Mouse (Mus musculus) cerebellum, adult 9-11 months (tissue): ENCODE measurements around the gene Gm10639.
"Not testable (repeated sequence)": the region's sequence is repeated elsewhere in the genome, so short reads cannot be mapped to it uniquely, and the experiment has no call there.

ENCODE experiments used
- DNase-seq: peaks from one replicate; pipeline ENCODE4 v3.0.0; 2022

Gm10639 gene

DNA sequence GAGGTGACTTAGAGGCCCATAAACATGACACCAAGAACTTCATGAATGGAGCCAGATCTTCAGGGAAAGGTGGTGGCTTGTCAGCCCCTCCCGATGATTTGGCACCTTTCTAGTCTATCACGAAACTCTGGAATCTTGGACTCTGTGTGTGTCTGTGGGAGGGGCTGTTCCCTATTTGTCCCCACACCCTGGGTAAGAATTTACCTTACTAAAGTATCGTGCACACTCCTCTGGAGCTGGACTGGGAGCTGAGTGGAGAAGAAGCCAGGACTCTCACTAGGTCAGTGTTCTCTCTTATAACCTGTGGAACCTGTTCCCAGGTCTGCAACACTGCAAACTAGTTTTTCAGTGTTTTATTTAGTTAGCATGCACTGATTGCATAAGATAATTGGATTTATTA is at the start of gene Gm10639:
Gm10639 (plus strand) TSS at position 201 of the 400 bp plus-strand sequence.
- DNase-seq = not testable (repeated sequence)

DNA sequence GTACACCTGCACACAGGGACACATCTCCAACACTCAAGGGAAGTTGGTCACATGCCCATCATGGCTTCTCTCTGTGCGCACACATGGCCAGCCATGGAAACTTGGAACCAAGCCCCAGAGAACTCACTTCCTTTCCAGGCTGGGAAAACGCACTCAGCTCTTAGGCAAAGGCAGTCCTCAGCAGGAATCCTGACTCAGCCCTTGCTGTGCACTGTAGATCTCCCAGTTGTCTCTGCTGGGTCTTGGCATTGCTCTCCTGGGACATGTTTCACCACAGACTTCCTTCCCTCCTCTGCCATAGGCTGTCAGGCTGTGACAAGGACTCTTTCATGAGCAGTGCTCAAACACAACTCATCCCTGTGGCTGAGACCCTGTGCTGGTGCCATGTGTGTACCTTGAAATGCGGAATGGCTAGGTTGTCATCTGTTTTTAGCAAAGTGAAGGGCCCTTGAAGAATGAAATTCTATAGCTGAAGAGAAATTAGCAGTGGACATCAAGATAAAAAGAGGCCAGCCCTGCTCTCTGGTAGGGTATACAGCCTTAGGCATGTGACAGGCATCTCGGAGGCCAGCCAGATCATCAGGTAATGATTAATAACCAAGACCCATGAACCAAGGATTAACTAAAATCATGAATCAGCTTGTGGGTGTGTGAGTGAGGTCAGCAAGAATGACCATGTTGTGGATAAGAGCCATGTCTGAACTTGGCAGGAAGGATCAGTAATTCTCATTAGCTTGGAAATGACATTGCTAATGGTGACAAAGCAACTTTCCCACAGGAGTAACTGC is 33.8 kb upstream of the Gm10639 start:
- DNase-seq = not testable (repeated sequence)

DNA sequence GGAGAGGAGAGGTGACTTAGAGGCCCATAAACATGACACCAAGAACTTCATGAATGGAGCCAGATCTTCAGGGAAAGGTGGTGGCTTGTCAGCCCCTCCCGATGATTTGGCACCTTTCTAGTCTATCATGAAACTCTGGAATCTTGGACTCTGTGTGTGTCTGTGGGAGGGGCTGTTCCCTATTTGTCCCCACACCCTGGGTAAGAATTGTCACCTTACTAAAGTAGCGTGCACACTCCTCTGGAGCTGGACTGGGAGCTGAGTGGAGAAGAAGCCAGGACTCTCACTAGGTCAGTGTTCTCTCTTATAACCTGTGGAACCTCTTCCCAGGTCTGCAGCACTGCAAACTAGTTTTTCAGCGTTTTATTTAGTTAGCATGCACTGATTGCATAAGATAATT is 32.8 kb upstream of the Gm10639 start, which contains the start of gene Gm3776:
Gm3776 (plus strand) TSS at position 216 of the 400 bp plus-strand sequence.
- DNase-seq = not testable (repeated sequence)

DNA sequence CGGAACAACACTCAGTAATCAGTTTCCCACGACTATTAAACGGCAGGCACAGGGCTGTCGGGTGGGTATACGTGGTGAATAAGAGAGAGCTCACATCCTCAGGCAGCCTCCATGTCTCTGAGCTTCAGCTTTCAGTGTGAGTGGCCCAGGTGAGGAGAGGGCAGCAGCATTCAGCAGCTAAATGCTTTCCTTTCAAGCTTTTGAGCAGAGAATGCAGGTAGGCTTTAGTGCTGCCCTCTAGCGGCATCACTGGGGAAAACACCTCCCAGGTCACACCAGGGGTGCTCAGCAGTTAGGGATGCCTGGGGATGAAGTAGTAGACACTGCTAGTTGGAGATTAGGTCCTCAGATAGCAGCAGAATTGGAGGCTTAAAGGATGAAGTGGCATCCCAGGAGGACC is 30.0 kb upstream of the Gm10639 start:
- peak; percentile 23 for DNase-seq

DNA sequence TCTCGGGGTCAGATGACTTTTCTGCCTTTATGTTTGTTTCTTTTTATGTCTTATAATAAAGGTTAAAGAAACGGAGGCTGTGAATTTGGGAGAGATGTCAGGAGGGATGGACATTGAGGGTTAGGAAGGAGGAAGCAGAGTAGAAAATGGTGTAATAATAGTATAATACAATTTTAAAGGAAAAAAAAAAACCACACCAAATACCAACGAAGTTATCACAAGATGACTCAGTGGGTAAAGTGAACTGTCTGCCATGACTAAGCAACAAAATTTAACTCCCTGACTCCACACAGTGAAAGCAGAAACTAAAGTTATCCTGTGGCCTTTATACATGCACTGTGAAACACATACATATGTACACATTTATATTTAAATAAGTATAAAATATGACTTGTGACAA is 18.8 kb upstream of the Gm10639 start:
- not testable (repeated sequence) for DNase-seq

DNA sequence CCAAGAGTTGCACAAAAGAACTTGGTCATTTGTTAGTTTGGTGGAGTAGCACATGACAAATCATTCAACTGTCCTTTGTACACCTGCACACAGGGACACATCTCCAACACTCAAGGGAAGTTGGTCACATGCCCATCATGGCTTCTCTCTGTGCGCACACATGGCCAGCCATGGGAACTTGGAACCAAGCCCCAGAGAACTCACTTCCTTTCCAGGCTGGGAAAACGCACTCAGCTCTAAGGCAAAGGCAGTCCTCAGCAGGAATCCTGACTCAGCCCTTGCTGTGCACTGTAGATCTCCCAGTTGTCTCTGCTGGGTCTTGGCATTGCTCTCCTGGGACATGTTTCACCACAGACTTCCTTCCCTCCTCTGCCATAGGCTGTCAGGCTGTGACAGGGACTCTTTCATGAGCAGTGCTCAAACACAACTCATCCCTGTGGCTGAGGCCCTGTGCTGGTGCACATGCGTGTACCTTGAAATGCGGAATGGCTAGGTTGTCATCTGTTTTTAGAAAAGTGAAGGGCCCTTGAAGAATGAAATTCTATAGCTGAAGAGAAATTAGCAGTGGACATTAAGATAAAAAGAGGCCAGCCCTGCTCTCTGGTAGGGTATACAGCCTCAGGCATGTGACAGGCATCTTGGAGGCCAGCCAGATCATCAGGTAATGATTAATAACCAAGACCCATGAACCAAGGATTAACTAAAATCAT is 7.6 kb upstream of the Gm10639 start:
- DNase-seq = not testable (repeated sequence)

DNA sequence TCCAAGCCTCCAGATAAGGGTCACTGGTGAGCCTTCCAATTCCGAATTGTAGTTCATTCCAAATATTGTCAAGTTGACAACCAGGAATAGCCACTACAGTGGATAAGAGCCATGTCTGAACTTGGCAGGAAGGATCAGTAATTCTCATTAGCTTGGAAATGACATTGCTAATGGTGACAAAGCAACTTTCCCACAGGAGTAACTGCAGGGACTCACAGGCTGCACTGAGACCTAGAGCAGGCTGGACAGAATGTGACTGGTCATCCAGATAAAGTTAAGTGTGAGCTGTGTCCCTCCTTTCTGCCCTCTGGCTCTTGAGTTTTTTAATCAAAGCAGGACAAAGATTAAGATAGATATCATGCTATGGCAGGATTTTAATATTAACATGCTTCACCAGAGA is 660 bp upstream of the Gm10639 start:
- DNase-seq = not testable (repeated sequence)

DNA sequence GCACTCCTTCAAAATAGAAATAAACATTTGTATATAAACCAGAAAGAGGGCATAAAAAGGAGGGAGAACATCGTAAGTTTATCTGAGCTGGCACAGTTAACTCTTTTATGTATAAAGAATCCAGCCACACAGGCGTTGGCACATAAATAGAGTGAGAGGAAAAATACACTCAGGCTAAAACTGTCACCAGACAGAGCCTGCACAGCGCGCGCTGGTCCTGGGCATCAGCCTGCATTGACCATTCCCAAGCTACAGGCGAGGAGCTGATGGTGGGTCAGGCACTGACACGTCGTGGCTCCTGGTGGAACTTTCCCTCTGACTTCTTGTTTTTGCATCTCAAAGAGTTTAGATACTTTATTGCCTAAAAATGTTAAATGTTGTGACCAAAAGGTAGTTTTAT is 2.7 kb downstream of the Gm10639 start:
- DNase-seq = not testable (repeated sequence)

DNA sequence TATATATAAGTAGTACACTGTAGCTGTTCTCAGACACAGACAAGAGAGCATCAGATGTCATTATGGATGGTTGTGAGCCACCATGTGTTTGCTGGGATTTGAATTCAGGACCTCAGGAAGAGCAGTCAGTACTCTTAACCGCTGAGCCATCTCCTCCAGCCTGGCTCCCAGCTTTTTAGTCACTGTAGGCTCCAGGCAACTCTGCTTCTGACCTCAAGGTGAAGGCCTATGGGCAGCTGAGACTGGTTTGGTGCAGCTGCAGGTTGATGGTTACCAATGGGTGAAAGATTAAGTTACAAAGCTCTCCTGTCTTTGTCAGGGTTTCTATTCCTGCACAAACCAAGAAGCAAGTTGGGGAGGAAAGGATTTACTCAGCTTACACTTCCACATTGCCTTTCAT is 4.0 kb downstream of the Gm10639 start:
- not testable (repeated sequence) for DNase-seq

DNA sequence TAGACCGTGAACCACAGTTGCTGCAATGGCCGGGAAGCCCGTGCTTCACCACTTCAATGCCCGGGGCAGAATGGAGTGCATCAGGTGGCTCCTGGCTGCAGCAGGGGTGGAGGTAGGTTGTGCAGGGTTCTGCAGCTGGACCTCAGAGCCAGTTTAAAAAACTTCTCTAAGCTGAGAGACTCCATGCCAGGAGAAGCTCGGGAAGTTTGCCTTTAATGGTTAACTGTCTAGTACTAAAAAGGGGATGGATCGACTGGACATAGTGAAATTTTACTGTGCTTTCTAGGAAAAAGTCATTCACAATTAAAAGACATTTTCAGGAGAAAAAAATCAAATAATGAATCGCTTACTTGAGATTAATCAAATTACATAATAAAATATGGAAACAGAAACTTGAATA is 5.1 kb downstream of the Gm10639 start:
- not testable (repeated sequence) for DNase-seq

DNA sequence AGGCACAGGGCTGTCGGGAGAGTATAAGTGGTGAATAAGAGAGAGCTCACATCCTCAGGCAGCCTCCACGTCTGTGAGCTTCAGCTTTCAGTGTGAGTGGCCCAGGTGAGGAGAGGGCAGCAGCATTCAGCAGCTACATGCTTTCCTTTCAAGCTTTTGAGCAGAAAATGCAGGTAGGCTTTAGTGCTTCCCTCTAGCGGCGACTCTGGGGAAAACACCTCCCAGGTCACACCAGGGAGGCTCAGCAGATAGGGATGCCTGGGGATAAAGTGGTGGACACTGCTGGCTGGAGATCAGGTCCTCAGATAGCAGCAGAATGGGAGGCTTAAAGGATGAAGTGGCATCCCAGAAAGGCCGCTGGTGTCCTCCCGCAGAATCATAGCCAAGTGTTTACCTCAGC is 6.4 kb downstream of the Gm10639 start:
- DNase-seq = peak; percentile 3

DNA sequence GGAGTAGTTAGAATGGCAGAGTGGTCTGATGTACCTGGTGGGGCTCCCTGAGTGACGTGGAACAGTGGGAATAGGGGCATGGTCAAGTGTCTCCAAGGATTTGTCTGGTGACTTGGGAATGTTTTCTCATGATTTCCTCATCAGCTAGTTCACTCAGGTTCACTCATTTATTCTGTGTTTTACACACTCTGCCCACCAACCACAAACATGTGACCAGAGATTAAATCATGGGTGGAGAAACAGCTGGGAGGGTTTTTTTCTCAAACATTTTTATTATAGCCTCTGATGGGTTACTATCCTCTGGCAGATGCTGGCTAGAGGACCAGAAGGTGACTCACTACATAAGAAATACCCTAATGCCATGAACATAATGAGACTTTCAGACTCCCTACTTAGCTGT is 8.5 kb downstream of the Gm10639 start:
- DNase-seq = no peak

DNA sequence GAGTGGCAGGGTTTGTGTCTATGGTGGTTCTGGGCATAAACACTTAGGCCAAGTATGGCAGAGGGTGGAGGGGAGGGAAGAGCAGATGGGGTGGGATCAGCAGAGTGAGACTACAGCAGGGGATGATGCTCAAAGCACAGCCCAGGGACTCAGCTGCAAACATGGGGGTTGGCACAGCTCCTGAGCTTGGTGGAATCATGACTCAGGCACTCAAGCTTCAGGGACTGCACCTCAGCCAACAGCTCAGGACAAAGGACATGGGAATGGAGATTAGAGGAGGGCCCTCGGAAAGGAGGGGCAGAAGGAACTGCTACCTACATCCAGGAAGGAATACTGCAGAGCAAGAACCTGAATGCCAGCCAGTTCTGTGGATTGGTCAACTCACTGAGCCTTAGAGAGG is 9.4 kb downstream of the Gm10639 start:
- not testable (repeated sequence) for DNase-seq

DNA sequence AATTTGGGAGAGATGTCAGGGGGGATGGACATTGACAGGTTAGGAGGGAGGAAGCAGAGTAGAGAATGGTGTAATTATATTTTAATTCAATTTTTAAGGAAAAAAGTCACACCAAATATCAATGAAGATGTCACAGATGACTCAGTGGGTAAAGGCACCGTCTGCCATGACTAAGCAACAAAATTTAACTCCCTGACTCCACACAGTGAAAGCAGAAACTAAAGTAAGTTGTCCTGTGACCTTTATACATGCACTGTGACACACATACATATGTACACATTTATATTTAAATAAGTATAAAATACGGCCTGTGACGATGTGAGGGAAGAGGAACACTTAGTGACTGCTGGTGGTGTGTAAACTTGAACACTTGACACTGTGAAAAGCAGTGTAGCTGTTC is 18.4 kb downstream of the Gm10639 start:
- DNase-seq = not testable (repeated sequence)

DNA sequence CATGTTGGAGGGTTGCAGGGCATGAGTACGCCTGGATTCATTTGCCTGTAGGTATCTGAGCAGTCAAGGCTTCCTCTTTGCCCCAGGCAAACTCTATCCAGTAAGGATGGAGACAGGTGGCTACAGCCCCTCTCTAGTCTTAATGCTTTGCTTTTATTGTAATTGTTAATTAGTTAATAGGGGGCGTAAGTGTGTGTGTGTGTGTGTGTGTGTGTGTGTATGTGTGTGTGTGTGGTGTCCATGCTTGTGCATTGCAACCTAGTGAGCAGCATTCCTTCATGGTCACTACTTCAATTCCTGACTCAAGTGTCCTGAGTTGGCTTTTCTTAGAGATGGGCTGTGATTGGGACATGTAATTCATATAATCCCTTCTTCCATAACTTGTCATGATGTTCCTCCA is 25.0 kb downstream of the Gm10639 start, which contains the start of gene Omt2a:
Omt2a (minus strand) TSS at position 101 of the 400 bp plus-strand sequence.
- DNase-seq = no peak

DNA sequence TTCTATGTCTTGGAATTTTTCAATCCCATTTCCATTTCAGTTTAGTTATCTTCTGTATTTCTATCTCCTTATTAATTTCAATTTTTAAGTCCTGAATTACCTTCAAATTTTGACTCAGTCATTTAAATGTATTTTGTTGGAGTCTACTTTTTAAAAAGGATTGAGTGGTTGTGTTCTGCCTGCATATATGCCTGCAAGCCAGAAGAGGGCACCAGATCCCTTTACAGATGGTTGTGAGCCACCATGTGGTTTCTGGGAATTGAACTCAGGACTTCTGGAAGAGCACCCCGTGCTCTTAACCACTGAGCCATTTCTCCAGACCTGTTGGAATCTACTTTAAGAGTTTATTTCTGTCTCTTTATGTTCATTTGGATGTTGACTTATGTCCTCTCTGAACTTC is 29.8 kb downstream of the Gm10639 start:
- DNase-seq = no peak

DNA sequence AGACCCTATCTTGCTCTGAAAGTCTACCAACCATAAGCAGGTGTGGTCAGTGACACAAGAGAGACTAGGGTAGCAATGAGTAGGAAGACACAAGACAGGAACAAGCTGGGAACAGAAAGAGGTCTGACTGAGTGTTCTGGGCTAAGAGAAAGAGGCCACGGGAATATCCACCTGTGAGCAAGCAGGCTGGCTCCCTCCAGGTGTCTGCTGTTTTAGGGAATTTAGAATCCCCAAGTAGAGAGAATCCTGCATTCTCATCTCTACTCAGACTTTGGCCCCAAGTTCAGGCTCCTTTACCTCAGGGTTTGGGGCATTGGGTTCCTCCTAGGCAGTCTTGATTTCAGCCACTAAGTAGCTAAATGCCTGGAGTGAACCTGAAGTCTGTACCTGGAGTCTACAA is 37.6 kb downstream of the Gm10639 start, which contains the start of gene Omt2b:
Omt2b (plus strand) TSS at position 301 of the 400 bp plus-strand sequence.
- DNase-seq = not testable (repeated sequence)

DNA sequence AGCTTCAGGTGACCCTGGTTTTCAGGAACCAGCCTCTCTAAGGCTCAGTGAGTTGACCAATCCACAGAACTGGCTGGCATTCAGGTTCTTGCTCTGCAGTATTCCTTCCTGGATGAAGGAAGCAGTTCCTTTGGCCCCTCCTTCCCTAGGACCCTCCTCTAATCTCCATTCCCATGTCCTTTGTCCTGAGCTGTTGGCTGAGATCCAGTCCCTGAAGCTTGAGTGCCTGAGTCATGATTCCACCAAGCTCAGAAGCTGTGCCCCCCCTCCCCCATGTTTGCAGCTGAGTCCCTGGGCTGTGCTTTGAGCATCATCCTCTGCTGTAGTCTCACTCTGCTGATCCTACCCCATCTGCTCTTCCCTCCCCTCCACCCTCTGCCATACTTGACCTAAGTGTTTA is 47.3 kb downstream of the Gm10639 start:
- not testable (repeated sequence) for DNase-seq

DNA sequence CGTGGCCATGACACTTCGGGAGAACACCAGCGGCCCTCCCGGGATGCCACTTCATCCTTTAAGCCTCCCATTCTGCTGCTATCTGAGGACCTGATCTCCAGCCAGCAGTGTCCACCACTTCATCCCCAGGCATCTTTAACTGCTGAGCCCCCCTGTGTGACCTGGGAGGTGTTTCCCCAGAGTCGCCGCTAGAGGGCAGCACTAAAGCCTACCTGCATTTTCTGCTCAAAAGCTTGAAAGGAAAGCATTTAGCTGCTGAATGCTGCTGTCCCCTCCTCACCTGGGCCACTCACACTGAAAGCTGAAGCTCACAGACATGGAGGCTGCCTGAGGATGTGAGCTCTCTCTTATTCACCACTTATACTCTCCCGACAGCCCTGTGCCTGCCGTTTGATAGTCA is 50.6 kb downstream of the Gm10639 start:
- DNase-seq = peak; percentile 8

DNA sequence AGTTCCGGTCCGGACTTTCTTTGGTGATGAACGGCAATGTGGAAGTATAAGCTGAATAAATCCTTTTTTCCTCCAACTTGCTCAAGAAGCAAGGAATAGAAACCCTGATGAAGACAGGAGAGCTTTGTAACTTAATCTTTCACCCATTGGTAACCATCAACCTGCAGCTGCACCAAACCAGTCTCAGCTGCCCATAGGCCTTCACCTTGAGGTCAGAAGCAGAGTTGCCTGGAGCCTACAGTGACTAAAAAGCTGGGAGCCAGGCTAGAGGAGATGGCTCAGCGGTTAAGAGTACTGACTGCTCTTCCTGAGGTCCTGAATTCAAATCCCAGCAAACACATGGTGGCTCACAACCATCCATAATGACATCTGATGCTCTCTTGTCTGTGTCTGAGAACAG is 52.8 kb downstream of the Gm10639 start:
- not testable (repeated sequence) for DNase-seq

DNA sequence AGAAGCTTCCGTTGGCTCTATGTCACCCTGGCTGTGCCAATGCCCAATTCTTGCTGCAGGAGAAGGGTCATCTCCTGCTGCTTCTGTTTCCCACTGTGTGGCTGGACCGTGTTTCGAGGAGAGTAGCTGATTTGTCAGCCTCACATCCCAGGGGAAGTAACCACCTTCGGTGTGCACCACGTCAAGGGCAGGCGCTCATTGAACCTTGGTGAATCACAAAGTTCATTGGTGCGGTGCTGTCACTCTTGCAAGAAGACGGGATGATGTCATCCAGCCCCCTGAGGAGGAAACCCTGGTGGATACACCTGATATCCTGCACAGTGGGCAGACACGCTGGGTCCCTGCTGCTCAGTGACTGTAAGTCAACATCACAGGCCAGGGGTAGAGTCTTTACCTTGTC is 53.3 kb downstream of the Gm10639 start:
- DNase-seq = not testable (repeated sequence)

DNA sequence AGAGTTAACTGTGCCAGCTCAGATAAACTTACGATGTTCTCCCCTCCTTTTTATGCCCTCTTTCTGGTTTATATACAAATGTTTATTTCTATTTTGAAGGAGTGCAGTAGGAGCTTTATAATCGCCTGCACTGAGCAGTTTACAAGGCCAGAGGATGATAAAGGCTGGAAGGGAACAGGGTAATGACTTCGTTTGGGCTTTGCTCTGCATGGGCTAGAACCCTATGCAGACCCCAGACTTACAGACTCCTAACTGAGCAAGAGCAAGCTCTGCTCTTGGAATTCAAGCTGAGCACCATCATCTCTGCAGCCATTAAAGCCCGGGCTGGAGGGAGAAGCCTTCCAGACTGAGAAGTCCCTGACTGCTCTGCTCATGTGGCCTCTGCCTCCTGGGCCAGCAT is 55.5 kb downstream of the Gm10639 start:
- DNase-seq = not testable (repeated sequence)

DNA sequence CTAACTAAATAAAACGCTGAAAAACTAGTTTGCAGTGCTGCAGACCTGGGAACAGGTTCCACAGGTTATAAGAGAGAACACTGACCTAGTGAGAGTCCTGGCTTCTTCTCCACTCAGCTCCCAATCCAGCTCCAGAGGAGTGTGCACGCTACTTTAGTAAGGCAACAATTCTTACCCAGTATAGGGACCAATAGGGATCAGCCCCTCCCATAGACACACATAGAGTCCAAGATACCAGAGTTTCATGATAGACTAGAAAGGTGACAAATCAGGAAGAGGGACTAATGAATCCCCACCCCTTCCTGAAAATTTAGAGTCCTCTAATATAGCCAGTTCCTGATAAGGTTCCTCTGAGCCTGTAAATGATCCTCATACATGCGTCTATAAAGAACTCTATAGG is 57.3 kb downstream of the Gm10639 start:
- DNase-seq = no peak
